Mouse (Mus musculus): ENCODE measurements around the gene Slc9a3r1.

The Slc9a3r1 gene

GRCm38 (mm10) chr11:115162832-115163480, at the start of gene Slc9a3r1:
TSS of gene Slc9a3r1 (plus strand) at chr11:115163341.
- DNase-seq (ENCODE audit: low spot score in 2 of 2) = peak; percentile 88 to 90

- DNase-seq (ENCODE audit: low spot score in 2 of 2) = no peak
Measured at GRCm38 (mm10) chr11:115119409-115119808, 43.7 kb upstream of the Slc9a3r1 start.

DNA sequence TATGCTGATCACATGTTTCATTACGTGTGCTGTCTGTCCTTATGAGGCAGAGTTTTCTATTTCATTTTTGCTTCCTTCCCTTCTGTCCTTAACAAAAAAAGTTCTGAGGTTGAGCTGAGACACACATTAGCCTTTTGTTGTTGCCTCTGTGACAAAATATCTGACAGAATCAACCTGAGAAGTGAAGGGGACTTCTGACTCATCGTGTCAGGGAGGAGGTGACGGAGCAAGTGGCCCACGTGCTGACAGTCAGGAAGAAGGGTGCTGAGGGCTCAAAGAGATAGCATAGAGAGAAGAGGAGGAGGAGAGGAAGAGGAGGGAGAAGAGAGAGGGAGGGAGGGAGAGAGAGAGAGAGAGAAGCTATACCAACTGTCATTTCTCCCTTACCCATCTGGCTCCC, 34.7 kb upstream of the Slc9a3r1 start:
- no peak for DNase-seq (ENCODE audit: low spot score in 2 of 2)

DNA sequence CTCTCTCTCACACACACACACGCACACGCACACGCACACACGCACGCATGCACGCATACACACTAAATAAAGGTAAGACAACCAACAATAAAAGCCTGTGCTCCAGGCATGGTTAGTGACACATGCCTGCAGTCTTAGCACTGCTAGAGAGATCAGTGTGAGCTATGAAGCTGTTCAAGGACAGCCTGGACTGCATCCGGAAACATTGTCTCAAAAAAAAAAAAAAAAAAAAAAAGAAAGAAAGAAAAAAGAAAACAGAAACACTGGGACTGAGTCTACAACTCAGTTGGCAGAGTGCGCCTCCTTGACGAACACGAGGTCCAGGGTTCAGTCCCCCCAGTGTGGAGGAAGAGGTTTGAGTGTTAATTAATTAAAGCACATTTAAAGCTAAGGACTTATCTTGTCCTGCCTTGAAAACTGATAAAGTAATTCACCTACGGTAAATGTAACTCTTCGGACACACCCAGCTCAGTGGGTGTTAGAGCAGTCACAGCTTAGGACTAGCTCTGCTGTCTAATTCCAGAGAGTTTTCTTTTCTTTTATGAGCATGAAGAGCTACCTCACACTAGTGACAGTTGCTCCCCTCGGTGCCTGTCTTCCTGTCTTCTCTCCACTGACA, 33.5 kb upstream of the Slc9a3r1 start:
- no peak for DNase-seq (ENCODE audit: low spot score in 2 of 2)

GRCm38 (mm10) chr11:115131768-115132381, 31.3 kb upstream of the Slc9a3r1 start:
- no peak for DNase-seq (ENCODE audit: low spot score in 2 of 2)

DNA sequence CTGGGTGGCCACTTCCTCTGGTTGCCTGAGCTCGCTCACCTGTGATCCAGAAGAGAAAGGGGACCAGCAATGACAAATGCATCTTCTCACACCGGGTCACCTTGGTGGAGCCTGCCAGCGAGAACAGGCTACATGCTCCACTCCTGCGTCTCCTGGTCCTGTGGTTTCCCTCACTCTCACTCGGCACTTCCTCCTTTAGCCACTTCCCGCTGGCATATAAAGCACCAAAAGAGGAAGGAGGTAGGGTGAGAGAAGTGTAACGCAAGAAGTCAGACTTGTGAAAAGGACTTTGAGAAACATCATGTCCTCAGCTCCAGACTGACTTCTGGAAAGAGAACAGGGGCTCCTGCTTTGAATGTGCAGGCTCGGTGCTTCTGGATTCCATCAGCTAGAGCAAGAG, 29.3 kb upstream of the Slc9a3r1 start, which contains the start of gene Cd300lf:
TSS of gene Cd300lf (minus strand) at position 193 of the 400 bp plus-strand sequence.
- peak in 1 of 2 experiments; percentile 7 for DNase-seq (ENCODE audit: low spot score in 2 of 2)

GRCm38 (mm10) chr11:115138597-115139262, 24.4 kb upstream of the Slc9a3r1 start:
- DNase-seq (ENCODE audit: low spot score in 2 of 2) = no peak

GRCm38 (mm10) chr11:115141970-115142369, 21.2 kb upstream of the Slc9a3r1 start:
- no peak for DNase-seq (ENCODE audit: low spot score in 2 of 2)

GRCm38 (mm10) chr11:115147813-115148212, 15.3 kb upstream of the Slc9a3r1 start:
- DNase-seq (ENCODE audit: low spot score in 2 of 2) = no peak

- no peak for DNase-seq (ENCODE audit: low spot score in 2 of 2)
Measured at GRCm38 (mm10) chr11:115150741-115151254, 12.3 kb upstream of the Slc9a3r1 start.

- no peak for DNase-seq (ENCODE audit: low spot score in 2 of 2)
Measured at GRCm38 (mm10) chr11:115151755-115152429, 11.2 kb upstream of the Slc9a3r1 start.

DNA sequence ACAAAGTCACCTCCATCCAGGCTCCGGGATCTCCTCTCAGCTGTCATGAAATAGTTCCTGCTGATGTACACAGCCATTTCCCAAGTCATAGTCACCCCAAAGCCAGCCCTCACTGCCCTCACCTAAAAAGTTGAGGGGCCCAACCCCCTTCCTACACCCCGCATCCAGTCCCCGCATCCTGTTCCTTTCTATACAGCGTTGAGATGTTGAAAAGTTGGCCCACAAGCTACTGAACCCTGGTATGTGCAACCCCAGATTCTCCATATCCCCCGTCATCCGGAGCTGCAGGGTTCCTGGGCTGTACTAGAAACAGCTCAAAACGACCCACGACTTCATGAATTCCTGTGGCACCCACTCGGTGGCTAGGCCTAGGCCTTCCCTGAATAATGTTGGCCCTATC, 10.1 kb upstream of the Slc9a3r1 start:
- DNase-seq (ENCODE audit: low spot score in 2 of 2) = no peak

DNA sequence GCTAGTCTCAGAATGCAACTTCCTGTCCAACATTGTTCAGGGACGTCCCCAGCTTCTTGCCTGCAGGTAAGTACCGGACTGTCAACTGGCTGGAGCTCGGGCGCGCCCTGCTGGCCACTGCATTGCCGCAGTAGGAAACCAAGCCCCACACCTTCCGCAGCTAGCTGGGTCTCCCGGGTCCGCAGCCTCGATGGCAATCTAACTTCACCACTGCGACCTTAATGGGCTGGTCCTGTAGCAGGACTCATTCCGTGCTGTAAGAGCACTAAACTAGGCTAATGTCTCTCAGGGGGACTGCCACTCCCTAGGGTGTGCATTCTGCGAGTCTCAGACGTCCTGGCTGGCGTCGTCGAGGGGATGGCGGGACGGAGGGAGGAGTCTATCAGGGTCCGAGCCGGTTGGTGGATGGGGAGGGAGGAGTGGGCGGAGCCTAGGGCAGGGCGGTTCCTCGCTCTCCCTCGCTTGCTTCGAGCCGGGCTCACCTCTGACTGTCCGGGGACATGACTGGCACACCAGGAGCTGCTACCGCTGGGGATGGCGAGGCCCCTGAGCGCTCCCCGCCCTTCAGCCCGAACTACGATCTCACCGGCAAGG, 9.3 kb upstream of the Slc9a3r1 start:
- no peak for DNase-seq (ENCODE audit: low spot score in 2 of 2)

GRCm38 (mm10) chr11:115155053-115155634, 8.0 kb upstream of the Slc9a3r1 start:
- DNase-seq (ENCODE audit: low spot score in 2 of 2) = no peak

DNA sequence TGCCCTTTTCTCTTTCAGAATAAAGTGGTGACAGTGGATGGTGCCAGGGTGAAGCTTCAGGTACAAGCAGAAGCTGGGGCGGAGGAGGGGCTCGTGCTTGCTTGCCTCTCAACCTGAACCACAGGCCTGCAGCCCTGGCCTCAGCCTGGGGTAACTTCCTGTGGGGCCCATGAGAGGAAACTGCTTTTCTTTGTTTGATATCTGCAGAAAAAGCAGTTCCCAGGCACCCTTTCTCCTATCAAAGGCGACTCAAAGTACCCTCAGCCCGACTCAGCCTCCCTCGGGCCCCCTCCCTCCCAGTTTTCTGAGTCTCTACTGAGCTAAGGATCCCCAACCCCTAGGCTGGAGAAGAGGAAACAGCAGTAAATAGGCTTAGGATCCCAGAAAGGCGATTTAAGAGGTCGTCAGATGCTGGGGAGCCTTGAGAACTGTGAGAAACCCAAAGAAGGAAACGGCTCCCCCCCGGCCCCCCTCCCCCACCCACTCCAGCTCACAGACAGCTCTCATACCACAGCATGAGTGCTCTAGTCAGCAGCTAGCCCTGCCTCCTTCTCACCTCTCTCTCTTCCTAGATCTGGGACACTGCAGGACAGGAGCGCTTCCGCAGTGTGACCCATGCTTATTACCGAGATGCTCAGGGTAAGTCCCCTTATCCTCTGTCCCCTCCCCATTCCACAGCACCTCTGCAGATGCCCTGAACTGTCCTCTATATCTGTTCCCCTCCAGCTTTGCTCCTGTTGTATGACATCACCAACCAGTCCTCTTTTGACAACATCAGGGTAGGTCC, 5.0 kb upstream of the Slc9a3r1 start:
- DNase-seq (ENCODE audit: low spot score in 2 of 2) = no peak

DNA sequence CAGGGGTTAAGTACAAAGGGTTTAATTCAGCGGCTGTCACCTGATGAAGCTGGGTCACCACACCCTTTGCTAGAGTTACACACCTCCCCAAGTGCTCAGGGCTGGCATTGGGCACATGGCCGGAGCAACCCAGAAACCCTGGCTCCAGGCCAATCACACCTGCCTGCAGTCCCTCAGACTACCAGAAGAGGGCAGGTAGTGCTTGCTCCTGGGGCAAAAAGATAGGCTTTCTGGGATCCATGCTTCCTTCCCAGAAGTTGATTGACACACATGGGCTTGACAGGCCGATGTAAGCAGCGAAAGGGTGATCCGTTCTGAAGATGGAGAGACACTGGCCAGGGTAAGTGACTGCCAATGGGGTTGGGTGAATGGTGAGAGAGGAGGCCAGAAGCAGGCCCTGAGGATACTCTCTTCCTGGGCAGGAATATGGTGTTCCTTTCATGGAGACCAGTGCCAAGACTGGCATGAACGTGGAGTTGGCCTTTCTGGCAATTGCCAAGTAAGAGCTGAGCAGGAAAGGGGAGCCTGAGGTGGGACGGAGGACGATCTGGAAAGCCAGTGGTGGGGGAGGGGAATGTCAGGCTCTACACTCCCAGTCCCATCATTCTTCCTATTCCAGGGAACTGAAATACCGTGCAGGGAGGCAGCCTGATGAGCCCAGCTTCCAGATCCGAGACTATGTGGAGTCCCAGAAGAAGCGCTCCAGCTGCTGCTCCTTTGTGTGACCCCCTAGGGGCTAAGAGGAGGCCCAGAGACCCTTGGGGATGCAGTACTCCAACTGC, 2.9 kb upstream of the Slc9a3r1 start:
- DNase-seq (ENCODE audit: low spot score in 2 of 2) = no peak

- no peak for DNase-seq (ENCODE audit: low spot score in 2 of 2)
Measured at GRCm38 (mm10) chr11:115160883-115161577, 2.1 kb upstream of the Slc9a3r1 start.

GRCm38 (mm10) chr11:115161578-115162204, 1.4 kb upstream of the Slc9a3r1 start:
- DNase-seq (ENCODE audit: low spot score in 2 of 2) = no peak

All from right cerebral cortex, postnatal 36 days (tissue).